In genomic region chr4:70058831-70059544, GRCm38 (mm10) we compare ENCODE assay signal across 9 mouse cellular contexts.
A peak's percentile ranks its signal among the peaks of the same experiment; 100 is the strongest.
DNase-seq lines count a peak whose midpoint lies in the region; ATAC-seq lines count a peak whose summit lies in the region.
"Had no signal": no experiment of that assay in that cellular context is flagged by ENCODE, and none has a peak within 500 bp of the region (broad histone marks: within the 10 kb centered on the region; RNA-seq: fewer than 3 reads in every experiment).

No protein-coding gene starts in this region.

- H3K27ac ChIP-seq in forebrain, embryonic 14.5 days (ENCODE audit: low read depth, low read length): peak overlapping the region; percentile 71; the same call in 1 of the 2 replicates
- no peak overlapping the region for H3K27ac ChIP-seq in heart, embryonic 11.5 days (ENCODE audit: low read depth, low read length)
- no peak overlapping the region for H3K27ac ChIP-seq in kidney, embryonic 14.5 days (ENCODE audit: low read depth, low read length)
- H3K27ac ChIP-seq: midbrain, embryonic 12.5 days had no signal

- H3K9ac ChIP-seq in forebrain, embryonic 14.5 days (ENCODE audit: low read length): no peak overlapping the region
- H3K9ac ChIP-seq in heart, embryonic 11.5 days (ENCODE audit: low read depth, low read length): no peak overlapping the region
- H3K9ac ChIP-seq in kidney, embryonic 14.5 days (ENCODE audit: low read depth, low read length): no peak overlapping the region
- H3K9ac ChIP-seq: midbrain, embryonic 12.5 days had no signal

- H3K4me1 ChIP-seq in forebrain, embryonic 14.5 days (ENCODE audit: control insufficient read depth, insufficient read depth, low read length): no peaks in the 10 kb centered on the region
- H3K4me1 ChIP-seq in heart, embryonic 11.5 days (ENCODE audit: control insufficient read depth, insufficient read depth, low read length): peaks cover 4% of the 10 kb centered on the region; the same call in 1 of the 2 replicates
- H3K4me1 ChIP-seq in kidney, embryonic 14.5 days (ENCODE audit: control insufficient read depth, insufficient read depth, low read length): no peaks in the 10 kb centered on the region
- H3K4me1 ChIP-seq: midbrain, embryonic 12.5 days had no signal

- peak; percentile 50 for DNase-seq in cerebellum, adult 11 months
- peak; percentile 69 for DNase-seq in forebrain, embryonic 14.5 days (ENCODE audit: low spot score)
- DNase-seq in layer of hippocampus, adult 18-20 months (ENCODE audit: low spot score in 2 of 2): peak; percentile 84 to 92
- peak; percentile 62 to 68 for DNase-seq in left cerebral cortex, postnatal 36 days (ENCODE audit: low spot score in 2 of 2)
- DNase-seq in spleen, postnatal 4 days (ENCODE audit: low spot score in 2 of 2): no peak
- no peak for DNase-seq in retina, embryonic 14.5 days (ENCODE audit: low spot score)

- ATAC-seq in forebrain, embryonic 14.5 days: peak; percentile 90
- ATAC-seq in heart, embryonic 11.5 days (replicated peaks; ENCODE audit: insufficient number of reproducible peaks, low FRiP score, low TSS enrichment): no peak
- no peak for ATAC-seq in kidney, embryonic 14.5 days (ENCODE audit: low FRiP score, low TSS enrichment)

- H3K36me3 ChIP-seq in forebrain, embryonic 14.5 days (ENCODE audit: control insufficient read depth, insufficient read depth, low read length): no peaks in the 10 kb centered on the region
- H3K36me3 ChIP-seq in heart, embryonic 11.5 days (ENCODE audit: control insufficient read depth, insufficient read depth, low read length): no peaks in the 10 kb centered on the region
- H3K36me3 ChIP-seq in kidney, embryonic 14.5 days (ENCODE audit: control insufficient read depth, insufficient read depth, low read length): no peaks in the 10 kb centered on the region
- H3K36me3 ChIP-seq: midbrain, embryonic 12.5 days had no signal

- WGBS in forebrain, embryonic 14.5 days: 74% methylated on average over 12 of the region's 12 CpGs
- WGBS in heart, embryonic 11.5 days (ENCODE audit: insufficient replicate concordance): 76% methylated on average over 12 of the region's 12 CpGs
- WGBS in kidney, embryonic 14.5 days: 86% methylated on average over 12 of the region's 12 CpGs

- intact Hi-C loops in left cerebral cortex, postnatal 36 days (cut with DNase I): no loop called here

- no peaks in the 10 kb centered on the region for H3K27me3 ChIP-seq in forebrain, embryonic 14.5 days (replicated peaks; ENCODE audit: control insufficient read depth, insufficient read depth, low read length)
- H3K27me3 ChIP-seq in heart, embryonic 11.5 days (ENCODE audit: control insufficient read depth, insufficient read depth, low read length): no peaks in the 10 kb centered on the region
- no peaks in the 10 kb centered on the region for H3K27me3 ChIP-seq in kidney, embryonic 14.5 days (ENCODE audit: control insufficient read depth, insufficient read depth, low read length)
- H3K27me3 ChIP-seq: midbrain, embryonic 12.5 days had no signal

- no peaks in the 10 kb centered on the region for H3K9me3 ChIP-seq in forebrain, embryonic 14.5 days (replicated peaks; ENCODE audit: control insufficient read depth, low read length)
- H3K9me3 ChIP-seq in heart, embryonic 11.5 days (replicated peaks; ENCODE audit: control insufficient read depth, low read length): no peaks in the 10 kb centered on the region
- H3K9me3 ChIP-seq in kidney, embryonic 14.5 days (ENCODE audit: control insufficient read depth, low read length): no peaks in the 10 kb centered on the region
- H3K9me3 ChIP-seq: midbrain, embryonic 12.5 days had no signal

- H3K4me3 ChIP-seq in forebrain, embryonic 14.5 days (ENCODE audit: low read depth, low read length): no peak overlapping the region
- H3K4me3 ChIP-seq in heart, embryonic 11.5 days (ENCODE audit: low read depth, low read length): no peak overlapping the region
- no peak overlapping the region for H3K4me3 ChIP-seq in kidney, embryonic 14.5 days (ENCODE audit: low read length)
- H3K4me3 ChIP-seq: midbrain, embryonic 12.5 days had no signal

- H3K4me2 ChIP-seq in forebrain, embryonic 14.5 days (ENCODE audit: low read length): no peak overlapping the region
- no peak overlapping the region for H3K4me2 ChIP-seq in heart, embryonic 11.5 days
- H3K4me2 ChIP-seq in kidney, embryonic 14.5 days (replicated peaks; ENCODE audit: low read depth, low read length): no peak overlapping the region
- H3K4me2 ChIP-seq: midbrain, embryonic 12.5 days had no signal

Comparison
In these comparisons a context has a peak if more than half of its experiments do, and no peak if none do; other contexts are left out.
1. DNase-seq: peak in cerebellum, adult 11 months (single experiment), forebrain, embryonic 14.5 days (single experiment), layer of hippocampus, adult 18-20 months (2 of 2) and left cerebral cortex, postnatal 36 days (2 of 2); none in spleen, postnatal 4 days (0 of 2) and retina, embryonic 14.5 days (single experiment).